Mouse (Mus musculus): ENCODE results near the gene Mta2.
A peak's percentile ranks its signal among the peaks of the same experiment; 100 is the strongest.
"Not testable (repeated sequence)": the region's sequence is repeated elsewhere in the genome, so short reads cannot be mapped to it uniquely, and the experiment has no call there.

The Mta2 gene

DNA sequence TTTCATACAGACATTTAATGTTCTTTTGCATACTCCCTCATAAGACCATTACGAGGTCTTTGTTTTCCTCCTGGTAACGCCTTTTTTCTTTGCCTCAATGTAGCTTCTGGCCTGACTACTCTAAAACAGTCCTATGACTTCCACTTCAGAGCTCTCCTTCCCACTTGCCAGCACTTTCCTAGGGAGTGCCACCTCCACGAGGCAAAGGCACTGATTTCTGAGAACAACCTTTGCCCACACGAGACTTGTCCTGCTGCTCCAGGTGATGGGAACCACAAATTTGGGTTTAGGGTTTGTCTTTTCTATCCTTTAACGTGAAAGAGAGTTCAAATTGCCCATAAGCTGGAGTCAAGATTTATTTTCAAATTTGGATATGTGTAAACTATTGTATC lies 24.5 kb downstream of the Mta2 start:
- DNase-seq (ENCODE audit: extremely low read depth, insufficient read length, low spot score), result no peak

DNA sequence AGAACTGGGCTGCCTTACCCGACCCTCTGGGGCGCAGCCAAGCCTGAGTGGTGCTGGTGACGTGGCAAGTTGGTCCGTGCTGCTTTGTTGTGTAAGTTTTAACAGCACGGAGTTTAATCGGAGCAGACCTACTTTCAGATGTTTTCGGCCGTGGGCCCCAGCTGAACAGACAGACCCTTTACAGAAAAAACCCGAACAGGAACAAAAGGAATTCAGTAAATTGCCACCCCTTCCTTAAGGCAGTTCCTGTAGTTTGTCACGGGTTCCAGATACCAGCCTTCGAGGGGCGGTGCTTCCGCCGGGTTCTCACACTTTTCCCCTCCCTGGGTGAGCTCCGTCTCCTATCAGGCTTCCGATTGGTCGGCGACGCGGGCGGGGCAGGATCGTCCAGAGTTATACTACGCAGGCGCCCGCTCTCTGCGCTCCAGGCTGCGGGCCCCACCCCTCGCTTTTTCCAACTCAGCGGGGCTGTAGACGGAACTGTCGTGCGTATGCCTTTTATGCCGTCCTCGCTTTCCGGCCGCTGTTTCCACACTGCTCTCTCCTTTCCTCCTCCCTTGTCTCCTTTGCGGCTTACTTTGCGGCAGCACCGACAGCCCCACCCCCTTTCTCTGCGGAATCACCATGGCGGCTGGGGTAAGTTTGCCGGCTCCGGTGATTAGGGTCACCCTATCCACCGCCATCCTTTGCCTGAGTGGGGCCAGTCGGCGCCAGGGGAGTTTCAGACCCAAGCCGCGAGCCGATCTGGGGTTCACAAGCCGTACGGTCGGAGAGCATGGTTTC lies 25.1 kb downstream of the Mta2 start, which contains the start of gene Eef1g:
TSS of gene Eef1g (plus strand) at position 452 of the 783 bp plus-strand sequence.
- peak; percentile 100 for DNase-seq (ENCODE audit: extremely low read depth, insufficient read length, low spot score)

DNA sequence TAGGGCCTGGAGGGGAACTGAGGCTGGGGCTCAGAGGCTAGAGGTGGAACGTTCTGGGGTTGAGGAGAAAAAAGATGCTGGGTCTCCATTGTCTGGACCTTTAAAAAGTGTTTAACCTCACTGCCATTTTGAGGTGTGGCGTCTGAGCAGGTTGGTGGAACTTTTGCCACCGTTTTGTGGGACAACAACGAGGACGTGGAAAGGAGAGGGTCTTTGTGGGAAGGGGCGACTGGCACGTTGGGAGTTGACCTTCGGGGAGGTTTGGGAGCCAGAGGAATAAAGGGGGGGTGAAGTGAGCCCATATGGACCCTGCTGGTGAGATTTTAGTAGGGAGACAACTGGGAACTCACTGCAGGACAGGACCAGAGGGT lies 25.7 kb downstream of the Mta2 start:
- no peak for DNase-seq (ENCODE audit: extremely low read depth, insufficient read length, low spot score)

DNA sequence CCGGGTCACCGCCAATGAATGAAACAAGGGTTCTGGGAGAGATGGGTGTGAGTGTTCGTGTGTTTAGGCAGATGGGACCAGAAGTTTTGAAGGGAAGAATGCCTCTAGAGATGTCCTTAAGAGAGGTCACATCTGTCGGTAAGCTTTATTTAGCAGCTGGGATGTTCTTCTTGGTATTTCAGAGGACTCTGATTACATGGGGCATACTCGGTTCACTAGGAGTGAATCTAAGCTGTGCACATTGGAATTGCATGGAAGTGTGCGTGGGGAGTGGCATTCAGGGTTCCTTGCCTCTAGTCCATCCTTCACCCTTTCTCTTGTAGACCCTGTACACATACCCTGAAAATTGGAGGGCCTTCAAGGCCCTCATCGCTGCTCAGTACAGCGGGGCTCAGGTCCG lies 26.2 kb downstream of the Mta2 start:
- DNase-seq (ENCODE audit: extremely low read depth, insufficient read length, low spot score), result no peak

DNA sequence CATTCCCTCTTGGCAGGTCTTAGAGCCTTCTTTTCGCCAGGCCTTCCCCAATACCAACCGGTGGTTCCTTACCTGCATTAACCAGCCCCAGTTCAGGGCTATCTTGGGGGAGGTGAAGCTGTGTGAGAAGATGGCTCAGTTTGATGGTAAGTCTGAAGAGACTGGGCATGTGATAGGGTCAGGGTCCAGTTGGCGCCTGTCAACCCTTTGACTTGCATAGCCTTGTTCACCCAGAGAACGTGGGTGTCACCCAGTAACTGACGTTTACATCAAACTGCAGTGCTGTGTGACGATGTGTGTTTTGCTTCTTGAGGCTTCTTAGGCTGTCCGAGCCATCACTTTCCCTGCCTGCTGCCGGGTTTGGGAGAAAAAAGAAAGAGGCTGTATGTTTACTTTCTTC lies 30.8 kb downstream of the Mta2 start:
- not testable (repeated sequence) for DNase-seq (ENCODE audit: extremely low read depth, insufficient read length, low spot score)

DNA sequence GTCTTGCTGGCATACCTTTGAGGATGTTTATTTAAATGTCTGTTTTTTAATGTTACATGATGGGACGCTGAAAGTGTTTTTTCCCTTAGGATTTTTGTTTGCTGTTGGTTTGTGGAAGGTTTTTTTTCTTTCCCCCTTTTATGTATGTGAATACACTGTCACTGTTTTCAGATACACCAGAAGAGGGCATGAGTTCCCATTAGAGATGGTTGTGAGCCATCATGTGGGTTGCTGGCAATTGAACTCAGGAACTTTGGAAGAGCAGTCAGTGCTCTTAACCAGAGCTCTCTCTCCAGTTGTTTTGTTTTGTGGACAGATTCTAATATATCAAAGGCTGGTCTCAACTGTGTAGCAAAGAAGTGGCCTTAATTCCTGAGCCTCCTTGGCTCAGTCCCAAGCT lies 33.0 kb downstream of the Mta2 start:
- DNase-seq (ENCODE audit: extremely low read depth, insufficient read length, low spot score), result no peak

DNA sequence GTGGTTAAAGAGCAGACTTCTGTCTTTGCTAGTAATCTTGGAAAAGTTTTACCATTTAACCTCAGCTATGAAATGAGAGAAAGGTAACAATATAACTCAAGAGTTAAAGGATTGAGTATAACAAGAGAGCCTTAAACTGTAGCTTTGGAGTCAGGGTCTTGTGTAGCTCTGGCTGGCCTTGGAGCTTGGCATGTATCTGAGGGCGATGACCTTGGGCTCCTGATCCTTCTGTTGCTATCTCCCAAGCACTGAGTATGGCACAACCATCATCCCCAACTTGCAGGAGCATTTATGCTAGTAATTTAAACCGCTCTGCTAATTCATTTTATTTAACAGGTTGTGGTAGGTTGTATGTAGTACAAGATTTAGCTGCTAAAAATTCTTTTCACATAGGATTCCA lies 33.8 kb downstream of the Mta2 start:
- no peak for DNase-seq (ENCODE audit: extremely low read depth, insufficient read length, low spot score)

DNA sequence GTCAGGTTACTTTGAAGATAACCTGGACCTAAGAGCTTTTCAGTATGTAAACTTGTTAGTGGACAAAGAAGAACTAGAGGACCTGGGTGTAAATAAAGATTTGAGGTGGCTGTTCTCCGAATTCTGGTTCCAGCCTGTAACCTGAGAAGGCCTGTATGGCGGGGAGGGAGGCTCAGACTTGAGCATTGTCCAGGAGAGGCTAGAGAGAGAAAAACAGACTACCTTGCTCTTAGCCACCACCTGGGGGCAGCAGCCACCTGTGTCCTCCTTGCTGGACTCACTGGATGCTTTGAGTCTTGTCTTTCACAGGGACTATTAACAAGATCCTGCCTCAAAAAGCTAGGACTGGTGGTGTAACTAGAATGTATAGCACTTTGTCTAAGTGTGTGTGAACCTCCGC lies 34.9 kb downstream of the Mta2 start:
- peak; percentile 52 for DNase-seq (ENCODE audit: extremely low read depth, insufficient read length, low spot score)

DNA sequence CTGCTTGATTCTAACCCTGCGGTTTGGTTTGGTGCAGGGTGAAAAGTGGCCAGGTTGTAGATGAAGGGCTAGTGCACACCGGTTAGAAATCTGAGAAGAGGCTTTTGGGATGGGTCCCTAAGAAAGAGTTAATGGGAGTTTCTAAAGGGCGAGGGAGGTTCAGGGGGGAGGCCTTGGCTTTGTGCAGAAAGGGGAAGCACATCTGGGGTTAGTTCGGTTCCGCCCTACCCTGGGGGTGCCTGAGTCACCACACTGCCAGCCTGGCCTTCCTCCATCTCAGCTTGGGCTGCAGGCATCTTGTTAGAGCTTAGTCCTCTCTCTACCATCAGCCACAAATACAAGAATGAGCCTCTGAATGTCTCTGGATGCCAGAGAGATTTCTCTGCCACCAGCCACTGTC lies 39.1 kb downstream of the Mta2 start:
- DNase-seq (ENCODE audit: extremely low read depth, insufficient read length, low spot score), result peak; percentile 81

DNA sequence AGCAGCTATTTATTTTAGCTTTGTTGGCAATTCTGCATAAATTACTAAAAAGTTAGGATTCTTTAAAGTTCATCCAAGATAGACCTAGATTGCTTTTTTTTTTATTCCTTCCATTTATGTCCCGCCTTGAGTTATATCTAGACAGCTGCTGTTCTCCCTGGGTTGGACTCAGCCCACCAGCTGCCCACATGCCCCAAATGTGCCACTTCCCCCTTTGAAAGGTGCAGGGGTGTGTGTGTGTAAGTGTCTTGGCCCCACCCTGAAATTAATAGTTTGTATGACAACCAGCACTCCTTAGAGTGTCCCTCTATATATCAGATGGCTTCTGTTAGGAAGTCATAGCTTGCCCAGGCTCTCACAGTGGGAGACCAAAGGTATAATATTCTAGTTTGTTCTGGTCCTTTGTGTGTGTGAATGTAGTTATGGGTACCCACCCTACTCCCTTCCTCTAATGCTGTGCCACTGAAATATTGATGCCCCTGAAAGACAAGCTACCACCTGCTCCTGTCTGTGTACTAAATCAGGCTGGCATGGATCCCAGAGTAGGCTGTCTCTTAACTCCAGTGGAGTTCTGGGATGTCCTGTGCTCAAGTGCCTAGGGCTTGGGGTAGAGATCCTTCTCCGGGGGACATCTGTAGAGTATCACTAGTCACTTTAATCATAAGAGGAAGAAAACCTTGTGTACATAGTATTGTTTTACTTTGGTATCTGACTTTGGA lies 39.9 kb downstream of the Mta2 start:
- DNase-seq (ENCODE audit: extremely low read depth, insufficient read length, low spot score), result no peak

DNA sequence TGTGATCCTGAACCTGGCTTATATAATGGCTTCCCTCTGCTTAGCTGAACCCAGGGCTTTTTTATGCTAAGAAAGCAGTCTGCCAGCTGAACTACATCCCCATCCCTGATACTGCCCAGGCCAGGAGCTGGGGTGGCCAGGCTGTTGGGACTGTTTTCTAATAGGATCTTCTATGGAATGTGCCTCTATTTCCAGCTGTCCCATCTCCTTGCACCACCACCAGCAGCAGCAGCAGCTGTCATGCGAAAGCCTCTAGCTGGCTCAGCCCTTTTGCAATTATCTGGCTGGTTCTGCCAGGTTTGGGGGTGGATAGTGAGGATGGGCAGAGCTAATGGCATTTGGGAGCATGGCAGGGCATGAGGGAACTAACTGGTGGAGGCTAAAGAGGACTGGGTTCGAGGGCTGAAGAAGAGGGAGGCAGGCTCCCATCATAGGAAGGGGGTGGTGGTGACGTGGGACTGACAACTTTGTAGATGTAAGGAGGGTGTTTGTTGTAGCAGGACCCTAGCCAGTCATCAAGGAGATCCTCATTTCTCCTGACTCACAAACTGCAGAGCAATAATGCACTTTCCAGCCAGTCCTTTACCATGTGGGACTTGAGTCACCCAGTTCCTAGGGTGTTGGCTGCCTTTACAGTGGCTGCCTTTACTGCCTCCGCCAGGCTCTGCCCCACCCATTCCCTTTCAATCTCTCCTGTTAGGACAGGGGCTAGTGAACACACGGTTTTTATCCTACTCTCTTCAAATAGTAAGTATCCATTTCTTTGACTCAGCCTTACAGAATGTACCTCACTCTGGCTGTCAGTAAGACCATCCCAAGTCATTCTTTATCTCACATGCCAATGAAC lies 40.9 kb downstream of the Mta2 start:
- no peak for DNase-seq (ENCODE audit: extremely low read depth, insufficient read length, low spot score)

DNA sequence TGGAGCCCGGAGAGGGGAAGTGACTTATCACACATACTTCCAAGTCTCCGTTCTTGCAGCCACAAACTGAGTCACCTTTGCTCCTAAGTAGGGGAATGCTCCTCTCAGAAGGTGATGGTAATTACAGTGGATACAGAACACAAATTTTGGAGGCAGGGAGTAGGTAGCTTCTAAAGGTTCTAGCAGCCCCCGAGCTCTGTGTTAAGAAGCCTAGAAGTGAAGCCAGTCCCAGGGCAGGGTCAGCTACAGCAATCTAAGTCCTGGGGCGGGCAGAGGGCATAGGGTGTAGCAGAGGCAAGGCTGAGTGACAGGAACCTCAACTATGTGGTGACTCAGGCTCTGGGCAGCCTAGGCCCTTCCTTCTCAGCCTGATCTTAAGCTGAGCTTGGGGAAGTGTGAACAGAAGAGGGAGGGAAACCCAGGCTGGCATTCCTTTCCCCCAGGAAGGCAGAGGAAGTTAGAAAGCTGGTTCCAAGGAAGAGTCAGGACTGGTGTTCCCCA lies 41.5 kb downstream of the Mta2 start:
- peak; percentile 86 for DNase-seq (ENCODE audit: extremely low read depth, insufficient read length, low spot score)

DNA sequence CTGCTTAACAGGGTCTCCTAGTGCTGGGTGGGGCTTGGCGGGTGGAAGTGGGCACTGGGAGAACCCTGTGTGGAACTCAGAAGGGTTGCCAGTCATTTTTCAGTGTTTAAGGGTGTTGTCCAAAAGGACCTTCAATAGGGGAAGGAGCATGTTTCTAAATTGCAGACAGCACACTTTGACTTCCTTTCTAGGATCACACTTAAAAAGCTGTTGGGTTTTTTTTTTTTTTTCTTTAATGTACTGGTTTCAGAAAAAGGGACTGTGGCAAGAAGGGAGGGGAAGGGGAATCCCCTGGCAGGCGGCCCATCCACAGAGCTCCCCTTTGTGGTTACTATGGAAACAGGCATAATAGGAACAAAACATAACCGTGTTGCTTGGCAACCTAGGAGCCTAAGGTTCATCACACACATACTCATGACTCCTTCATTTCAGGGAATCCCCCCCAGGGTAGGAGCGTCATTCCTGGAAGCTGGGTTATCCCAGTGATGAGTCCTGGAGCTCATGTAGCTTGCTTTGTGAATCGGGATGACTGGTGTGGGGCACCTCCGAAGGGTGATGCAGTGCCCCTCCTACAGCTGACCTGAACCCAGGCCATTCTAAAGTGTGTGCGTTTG lies 42.7 kb downstream of the Mta2 start:
- DNase-seq (ENCODE audit: extremely low read depth, insufficient read length, low spot score), result peak; percentile 60

DNA sequence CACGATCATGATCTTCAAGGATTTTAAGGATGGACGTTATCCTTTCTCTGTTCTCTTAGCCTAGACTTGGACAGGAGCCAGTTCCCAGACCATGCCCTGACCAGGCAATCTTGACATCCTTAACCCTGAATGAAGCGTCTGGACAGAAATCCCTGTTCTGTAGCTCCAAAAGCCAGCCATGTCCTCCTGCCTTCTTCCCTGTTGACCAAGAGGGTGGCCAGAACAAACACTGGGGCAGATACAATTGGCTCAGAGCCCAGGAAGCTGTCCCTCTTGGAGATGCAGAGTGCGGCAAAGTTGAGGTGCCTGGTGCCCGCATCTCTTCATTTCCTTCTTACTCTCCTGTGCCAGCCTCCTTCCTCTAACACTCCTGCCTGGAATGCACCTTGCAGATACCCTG lies 44.2 kb downstream of the Mta2 start:
- DNase-seq (ENCODE audit: extremely low read depth, insufficient read length, low spot score), result no peak

DNA sequence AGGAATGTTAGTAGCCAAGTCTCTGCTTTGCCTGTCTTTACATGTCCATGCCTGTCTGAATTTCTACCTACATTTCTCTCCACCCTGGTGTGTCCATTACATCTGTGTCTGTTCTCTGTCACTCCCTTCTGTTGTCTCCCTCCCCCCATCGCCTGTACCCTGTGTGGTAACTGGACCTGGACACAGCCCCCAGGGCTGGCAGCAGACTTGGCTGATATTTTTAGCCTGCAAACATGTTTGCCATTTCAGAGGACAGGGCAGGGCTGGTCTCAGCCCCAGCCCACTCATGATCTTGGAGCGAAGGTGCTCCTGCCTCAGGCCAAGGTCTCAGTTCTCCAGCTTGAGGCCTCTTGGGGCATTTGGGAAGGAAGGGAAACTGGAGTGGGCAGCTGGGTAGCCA lies 46.1 kb downstream of the Mta2 start:
- peak; percentile 34 for DNase-seq (ENCODE audit: extremely low read depth, insufficient read length, low spot score)

DNA sequence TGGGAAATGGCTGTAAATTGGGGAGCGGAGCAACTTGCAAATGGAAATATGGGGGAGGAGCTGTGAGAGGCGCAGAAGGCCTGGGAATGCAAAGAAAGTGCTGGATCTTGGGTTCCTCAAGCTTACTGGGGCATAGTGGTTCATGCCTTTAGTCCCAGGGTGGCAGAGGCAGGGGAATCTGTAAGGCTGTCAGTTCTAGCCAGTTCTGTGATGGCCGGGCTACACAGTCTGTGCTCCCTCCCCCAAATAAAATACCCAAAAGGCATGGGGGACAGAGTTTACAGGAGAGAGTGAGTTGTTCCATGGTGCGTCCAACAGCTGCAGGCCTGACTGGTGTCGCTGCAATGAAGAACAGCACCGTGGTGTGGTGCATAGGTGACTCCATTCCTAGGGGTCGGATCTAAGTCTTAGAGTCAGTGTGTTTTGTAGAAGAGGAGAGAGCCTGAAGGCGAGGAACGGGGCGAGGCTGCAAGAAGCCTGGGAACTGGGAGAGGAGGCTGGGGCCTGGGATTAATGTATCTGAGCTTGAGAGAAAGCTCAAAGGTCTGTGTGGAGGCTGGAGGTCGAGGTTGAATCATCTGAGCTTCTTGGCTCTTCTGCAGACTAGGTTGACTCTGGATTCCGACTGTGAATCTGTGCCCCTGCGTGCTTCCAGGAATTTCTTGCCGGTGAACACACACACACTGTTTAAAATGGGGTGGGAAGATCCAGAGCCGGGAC lies 46.8 kb downstream of the Mta2 start:
- DNase-seq (ENCODE audit: extremely low read depth, insufficient read length, low spot score), result no peak

DNA sequence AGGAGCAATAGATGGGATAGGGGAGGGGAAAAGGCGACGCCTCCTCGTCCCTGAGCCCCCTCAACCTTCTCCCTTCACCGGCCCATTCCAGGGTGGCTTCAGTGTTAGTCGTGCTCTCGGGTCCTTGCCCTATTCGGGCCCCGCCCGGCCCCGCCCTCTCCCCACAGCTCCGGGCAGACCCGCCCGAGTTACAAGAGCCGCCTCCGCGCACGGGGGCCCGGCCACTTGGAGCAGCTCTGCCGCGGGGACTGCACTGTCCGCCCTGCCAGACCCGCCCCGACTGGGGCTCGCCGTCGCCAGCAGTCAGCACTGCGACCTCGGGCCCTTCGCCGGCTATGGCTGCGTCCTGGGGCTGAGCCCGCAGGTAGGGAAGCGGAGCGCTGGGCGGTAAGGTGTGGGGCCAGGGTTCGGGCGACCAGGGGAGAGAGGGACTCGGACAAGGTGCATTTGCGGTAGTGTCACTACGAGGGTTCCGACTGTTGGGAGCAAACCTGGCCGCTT lies 47.4 kb downstream of the Mta2 start, which contains the start of gene Ahnak:
TSS of gene Ahnak (plus strand) at position 219 of the 501 bp plus-strand sequence.
- peak; percentile 90 for DNase-seq (ENCODE audit: extremely low read depth, insufficient read length, low spot score)

DNA sequence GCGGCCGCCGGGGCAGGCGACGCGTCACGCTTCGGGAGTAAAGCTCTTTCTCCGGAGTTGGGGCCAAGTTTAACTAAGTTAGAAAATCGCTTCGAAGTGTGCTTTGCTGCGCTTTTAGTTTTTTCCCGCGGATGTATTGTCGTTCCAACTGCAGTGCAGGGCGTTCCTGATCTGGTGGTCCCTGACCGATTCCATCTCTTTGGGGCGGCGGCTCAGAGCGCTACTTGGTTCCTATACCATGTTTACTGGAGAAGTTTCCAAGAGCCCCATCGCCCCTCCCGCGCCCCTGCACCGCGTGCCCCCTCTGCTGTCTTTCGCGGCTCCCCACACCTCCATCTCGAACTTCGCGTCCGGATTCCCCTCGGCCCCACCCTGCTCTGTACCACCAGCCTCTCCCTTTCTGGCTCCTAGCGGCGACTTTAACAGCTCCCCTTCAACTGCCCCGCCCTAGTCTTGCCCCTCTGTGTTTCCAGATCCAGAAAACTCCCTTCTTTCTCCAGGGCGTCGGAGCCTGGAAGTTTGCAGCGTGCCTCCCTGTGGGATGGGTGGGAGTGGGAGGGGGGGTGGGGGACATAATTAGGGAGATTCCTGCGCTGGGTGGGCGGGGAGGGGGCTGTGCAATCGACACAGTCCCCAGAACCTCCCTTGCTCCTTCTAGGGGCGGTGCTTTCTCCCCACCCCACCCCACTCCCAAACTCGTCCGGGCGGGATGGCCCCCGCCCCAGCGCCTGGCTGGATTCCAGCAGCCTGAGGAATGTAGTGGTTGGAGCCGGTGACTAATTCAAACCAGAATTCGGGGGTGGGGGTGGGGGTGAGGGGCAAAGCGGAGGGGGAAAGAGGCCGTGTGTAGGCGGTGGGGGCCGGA lies 48.1 kb downstream of the Mta2 start:
- peak; percentile 90 for DNase-seq (ENCODE audit: extremely low read depth, insufficient read length, low spot score)
